23 mouse cellular contexts compared by ENCODE assay signal in the genomic region with DNA sequence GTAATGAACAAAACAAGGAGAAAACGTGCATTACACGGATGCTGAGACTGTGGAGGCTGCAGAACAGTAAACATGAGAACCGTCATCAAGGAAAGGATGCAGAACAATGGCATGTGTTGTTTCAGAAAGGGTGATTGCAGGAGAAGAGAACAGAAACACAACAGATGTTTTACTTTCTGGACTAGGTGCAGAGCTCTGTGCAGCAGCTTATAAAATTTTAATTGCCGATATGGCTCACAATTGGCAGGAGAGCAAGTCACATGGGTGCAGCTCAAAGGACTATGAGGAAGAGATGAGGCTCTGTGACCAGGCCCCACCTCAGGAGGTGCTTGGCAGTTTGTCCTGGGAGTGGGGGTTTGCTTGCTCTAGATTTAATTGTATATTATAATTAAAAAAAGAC. TPM values are rescaled to one million over a fixed set of nuclear protein-coding genes. Genes with fewer than 3 reads are reported as not detected.
DNase-seq lines count a peak whose midpoint lies in the region; ATAC-seq and TF ChIP-seq lines count a peak whose summit lies in the region.
"Had no signal": no experiment of that assay in that cellular context is flagged by ENCODE, and none has a peak within 500 bp of the region (broad histone marks: within the 10 kb centered on the region; RNA-seq: fewer than 3 reads in every experiment).

No protein-coding gene starts in this region.

- H3ac ChIP-seq in myocyte (ENCODE audit: control insufficient read depth, insufficient read length), result no peak overlapping the region

- H3K9me3 ChIP-seq in heart, embryonic 16.5 days (replicated peaks; ENCODE audit: control insufficient read depth, low read length), result no peaks in the 10 kb centered on the region
- H3K9me3 ChIP-seq in midbrain, embryonic 16.5 days (replicated peaks; ENCODE audit: control insufficient read depth, low read length, poor library complexity, severe bottlenecking), result no peaks in the 10 kb centered on the region
- no peaks in the 10 kb centered on the region for H3K9me3 ChIP-seq in midbrain, embryonic 11.5 days (ENCODE audit: control insufficient read depth, low read length)
- H3K9me3 ChIP-seq in limb, embryonic 10.5 days (replicated peaks), result no peaks in the 10 kb centered on the region
- H3K9me3 ChIP-seq: lung, embryonic 15.5 days; midbrain, embryonic 13.5 days; neural tube, embryonic 15.5 days had no signal

- H3K27me3 ChIP-seq in heart, embryonic 16.5 days (ENCODE audit: control insufficient read depth, insufficient read depth, low read length), result no peaks in the 10 kb centered on the region
- H3K27me3 ChIP-seq in midbrain, embryonic 16.5 days (ENCODE audit: control insufficient read depth, insufficient read depth, low read depth, low read length), result no peaks in the 10 kb centered on the region
- no peaks in the 10 kb centered on the region for H3K27me3 ChIP-seq in midbrain, embryonic 11.5 days (ENCODE audit: control insufficient read depth, insufficient read depth, low read length)
- no peaks in the 10 kb centered on the region for H3K27me3 ChIP-seq in limb, embryonic 10.5 days (ENCODE audit: low read depth, poor library complexity, severe bottlenecking)
- H3K27me3 ChIP-seq in myocyte (ENCODE audit: control insufficient read depth, insufficient read depth, insufficient read length), result no peaks in the 10 kb centered on the region
- H3K27me3 ChIP-seq: lung, embryonic 15.5 days; midbrain, embryonic 13.5 days; neural tube, embryonic 15.5 days had no signal

- peak; percentile 52; the same call in 1 of the 2 replicates for ATAC-seq in heart, embryonic 16.5 days (replicated peaks; ENCODE audit: extremely low read depth, insufficient read depth, low FRiP score)
- 0 out of 2 replicates have a peak, but pooled peaks have one; percentile 32 for ATAC-seq in midbrain, embryonic 16.5 days
- no peak for ATAC-seq in midbrain, embryonic 11.5 days (ENCODE audit: low FRiP score)
- ATAC-seq: forebrain, postnatal 0 days; midbrain, embryonic 13.5 days had no signal

- no peak for TF ChIP-seq POLR2A in myocyte (IDR thresholded peaks at IDR 0.05; ENCODE audit: insufficient read length, low read depth)

- no peak for DNase-seq in heart, postnatal 36 days
- no peak for DNase-seq in midbrain, embryonic 11.5 days (ENCODE audit: low spot score, missing footprints)
- no peak for DNase-seq in limb, embryonic 10.5 days (ENCODE audit: low spot score)
- DNase-seq in lung, postnatal 4 days, result no peak
- DNase-seq: adrenal gland, postnatal 25 days; B cell, adult 2 months; cerebellum, adult 18-20 months; cerebellum, postnatal 25 days; embryo, embryonic 11 days; forebrain, postnatal 0 days; heart, adult 2 months; heart, postnatal 14 days; kidney, adult 11 months; right cerebral cortex, postnatal 4 days; thymus, adult 2 months had no signal

- WGBS in heart, embryonic 16.5 days, result 53% methylated on average over 4 of the region's 4 CpGs
- 79% methylated on average over 4 of the region's 4 CpGs for WGBS in midbrain, embryonic 16.5 days
- 90% methylated on average over 4 of the region's 4 CpGs for WGBS in midbrain, embryonic 11.5 days
- 79% methylated on average over 4 of the region's 4 CpGs for WGBS in limb, embryonic 10.5 days

- no peaks in the 10 kb centered on the region for H3K79me2 ChIP-seq in myocyte (ENCODE audit: control insufficient read depth, insufficient read depth)

- H3K4me3 ChIP-seq in heart, embryonic 16.5 days (ENCODE audit: low read length), result no peak overlapping the region
- no peak overlapping the region for H3K4me3 ChIP-seq in midbrain, embryonic 16.5 days (ENCODE audit: low read depth, low read length)
- no peak overlapping the region for H3K4me3 ChIP-seq in midbrain, embryonic 11.5 days (ENCODE audit: low read depth, low read length)
- no peak overlapping the region for H3K4me3 ChIP-seq in limb, embryonic 10.5 days
- no peak overlapping the region for H3K4me3 ChIP-seq in myocyte
- H3K4me3 ChIP-seq: heart, adult 2 months; lung, embryonic 15.5 days; midbrain, embryonic 13.5 days; neural tube, embryonic 15.5 days had no signal

- no peak overlapping the region for H3K27ac ChIP-seq in heart, embryonic 16.5 days (ENCODE audit: low read length)
- no peak overlapping the region for H3K27ac ChIP-seq in midbrain, embryonic 16.5 days (ENCODE audit: low read length)
- no peak overlapping the region for H3K27ac ChIP-seq in midbrain, embryonic 11.5 days (ENCODE audit: low read depth, low read length)
- peak overlapping the region; percentile 47; the same call in 1 of the 2 replicates for H3K27ac ChIP-seq in limb, embryonic 10.5 days
- H3K27ac ChIP-seq: heart, adult 2 months; liver, embryonic 14.5 days; lung, embryonic 15.5 days; macrophage; midbrain, embryonic 13.5 days; neural tube, embryonic 15.5 days had no signal

- no peak overlapping the region for H3K9ac ChIP-seq in heart, embryonic 16.5 days (ENCODE audit: low read length)
- H3K9ac ChIP-seq in midbrain, embryonic 16.5 days (ENCODE audit: low read depth, low read length), result no peak overlapping the region
- H3K9ac ChIP-seq in midbrain, embryonic 11.5 days (ENCODE audit: low read length), result no peak overlapping the region
- H3K9ac ChIP-seq: forebrain, postnatal 0 days; liver, embryonic 14.5 days; lung, embryonic 15.5 days; midbrain, embryonic 13.5 days; neural tube, embryonic 15.5 days had no signal

- intact Hi-C loops in heart, postnatal 36 days (cut with DNase I), result no loop called here

- no peaks in the 10 kb centered on the region for H3K36me3 ChIP-seq in heart, embryonic 16.5 days (ENCODE audit: control insufficient read depth, insufficient read depth)
- no peaks in the 10 kb centered on the region for H3K36me3 ChIP-seq in midbrain, embryonic 16.5 days (ENCODE audit: control insufficient read depth, insufficient read depth, low read length)
- H3K36me3 ChIP-seq in midbrain, embryonic 11.5 days (ENCODE audit: control insufficient read depth, insufficient read depth, low read length), result no peaks in the 10 kb centered on the region
- H3K36me3 ChIP-seq in limb, embryonic 10.5 days, result no peaks in the 10 kb centered on the region
- H3K36me3 ChIP-seq in myocyte (ENCODE audit: control insufficient read depth, insufficient read depth), result no peaks in the 10 kb centered on the region
- H3K36me3 ChIP-seq: lung, embryonic 15.5 days; midbrain, embryonic 13.5 days; neural tube, embryonic 15.5 days had no signal

- no peaks in the 10 kb centered on the region; the same call in 1 of the 2 replicates for H3K4me1 ChIP-seq in heart, embryonic 16.5 days (ENCODE audit: control insufficient read depth, insufficient read depth, low read length)
- no peaks in the 10 kb centered on the region for H3K4me1 ChIP-seq in midbrain, embryonic 16.5 days (ENCODE audit: control insufficient read depth, insufficient read depth, low read length)
- peaks cover 2% of the 10 kb centered on the region; the same call in 1 of the 2 replicates for H3K4me1 ChIP-seq in midbrain, embryonic 11.5 days (ENCODE audit: control insufficient read depth, insufficient read depth, low read length)
- peaks cover 10% of the 10 kb centered on the region; the same call in 1 of the 2 replicates for H3K4me1 ChIP-seq in limb, embryonic 10.5 days
- H3K4me1 ChIP-seq: midbrain, embryonic 13.5 days; neural tube, embryonic 15.5 days had no signal

- no peak overlapping the region for H3K4me2 ChIP-seq in heart, embryonic 16.5 days (ENCODE audit: low read depth, low read length)
- H3K4me2 ChIP-seq in midbrain, embryonic 16.5 days (ENCODE audit: low read length), result no peak overlapping the region
- H3K4me2 ChIP-seq in midbrain, embryonic 11.5 days, result no peak overlapping the region
- H3K4me2 ChIP-seq in myocyte (ENCODE audit: low read depth), result no peak overlapping the region
- H3K4me2 ChIP-seq: lung, embryonic 15.5 days; midbrain, embryonic 13.5 days; neural tube, embryonic 15.5 days had no signal

TF ChIP-seq in myocyte, 11 proteins besides CTCF, POLR2A, EP300 and RAD21:
- TF ChIP-seq USF1 (IDR thresholded peaks at IDR 0.05; ENCODE audit: low read depth) (peak; percentile 57), SRF (IDR thresholded peaks at IDR 0.05; ENCODE audit: control insufficient read depth, insufficient read length, low read depth) (no peak), POLR2AphosphoS2 (IDR thresholded peaks at IDR 0.05; ENCODE audit: insufficient read length, low read depth) (no peak), TCF12 (IDR thresholded peaks at IDR 0.05; ENCODE audit: insufficient read depth, poor library complexity, severe bottlenecking) (no peak)

RNA-seq across cellular contexts. Expression of gene Thbs1, which starts 12.6 kb away (rescaled TPM):
- polyA plus RNA-seq in heart, embryonic 16.5 days (2015; fragmentation: Nextera tagmentation; extraction: Ambion mirVana), result 20.0 and 33.8 TPM in 2 replicates
- total RNA-seq in heart, postnatal 36 days (2021), result 10 to 100 TPM; 10.8 to 12.7 TPM
- polyA plus RNA-seq in midbrain, embryonic 16.5 days (2015; fragmentation: Nextera tagmentation; extraction: Ambion mirVana), result 4.8 and 5.8 TPM in 2 replicates
- polyA plus RNA-seq in midbrain, embryonic 11.5 days (2014; fragmentation: Nextera tagmentation; extraction: Ambion mirVana), result 37.4 and 42.0 TPM in 2 replicates
- polyA plus RNA-seq in limb, embryonic 10.5 days (2016; fragmentation: Nextera tagmentation; extraction: Ambion mirVana), result 13.2 and 22.8 TPM in 2 replicates
- 57.5 TPM for polyA plus RNA-seq in myocyte (2012; fragmentation: generic; extraction: Trizol)
